Mouse (Mus musculus) midbrain, embryonic 11.5 days (tissue): ENCODE results near the gene Tars. TPM values are rescaled to one million over a fixed set of nuclear protein-coding genes. Genes with fewer than 3 reads are reported as not detected.

Source experiments
- ATAC-seq: fragments of 200-750 bp; cut with Nextera tagmentation; 2 replicates; pipeline ENCODE4 v1.8.0; 2017; ENCODE audit warnings: moderate TSS enrichment, moderate library complexity; ENCODE audit not compliant: low FRiP score
- DNase-seq: peaks from one replicate; pipeline ENCODE4 v3.0.0; 2015; ENCODE audit warnings: low spot score; ENCODE audit errors: missing footprints
- H3K27ac ChIP-seq: fragments of 300-500 bp; sonication (generic); 2 replicates; pipeline ENCODE4 v1.5.1; 2014; ENCODE audit warnings: low read depth, low read length
- H3K27me3 ChIP-seq: fragments of 300-500 bp; sonication (generic); 2 replicates; pipeline ENCODE4 v1.6.1; 2014; ENCODE audit warnings: mild to moderate bottlenecking, low read length, moderate library complexity, mixed read lengths; ENCODE audit not compliant: control insufficient read depth, insufficient read depth
- H3K36me3 ChIP-seq: fragments of 300-500 bp; sonication (generic); 2 replicates; pipeline ENCODE4 v1.6.1; 2014; ENCODE audit warnings: mild to moderate bottlenecking, low read length, moderate library complexity, mixed read lengths; ENCODE audit not compliant: control insufficient read depth, insufficient read depth
- H3K4me1 ChIP-seq: fragments of 300-500 bp; sonication (generic); 2 replicates; pipeline ENCODE4 v1.6.1; 2014; ENCODE audit warnings: low read length; ENCODE audit not compliant: control insufficient read depth, insufficient read depth
- H3K4me2 ChIP-seq: fragments of 300-500 bp; sonication (generic); 2 replicates; pipeline ENCODE4 v1.6.1; 2014; ENCODE audit warnings: mild to moderate bottlenecking, moderate library complexity
- H3K4me3 ChIP-seq: fragments of 300-500 bp; sonication (generic); 2 replicates; pipeline ENCODE4 v1.5.1; 2014; ENCODE audit warnings: low read depth, low read length
- H3K9ac ChIP-seq: fragments of 300-500 bp; sonication (generic); 2 replicates; pipeline ENCODE4 v1.6.1; 2014; ENCODE audit warnings: low read length
- H3K9me3 ChIP-seq: fragments of 300-500 bp; sonication (generic); 2 replicates; pipeline ENCODE4 v1.6.1; 2016; ENCODE audit warnings: low read length; ENCODE audit not compliant: control insufficient read depth
- WGBS: fragments of 180-500 bp; shearing (Covaris S2); extraction: QIAGEN DNeasy Blood & Tissue Kit; methylation state at CpG from one replicate; pipeline ENCODE4 v1.1.7; 2014; 5-methylcytosine and 5-hydroxymethylcytosine counted together
- polyA plus RNA-seq: library from polyadenylated mRNA; unstranded; fragments of >200 nt; fragmentation: Nextera tagmentation; extraction: Ambion mirVana; gene quantifications from 2 replicates; pipeline ENCODE4 v1.2.1, GENCODE M21; 2014

The Tars gene
- polyA plus RNA-seq, 1 experiment from 2014 or later: 105 TPM

DNA sequence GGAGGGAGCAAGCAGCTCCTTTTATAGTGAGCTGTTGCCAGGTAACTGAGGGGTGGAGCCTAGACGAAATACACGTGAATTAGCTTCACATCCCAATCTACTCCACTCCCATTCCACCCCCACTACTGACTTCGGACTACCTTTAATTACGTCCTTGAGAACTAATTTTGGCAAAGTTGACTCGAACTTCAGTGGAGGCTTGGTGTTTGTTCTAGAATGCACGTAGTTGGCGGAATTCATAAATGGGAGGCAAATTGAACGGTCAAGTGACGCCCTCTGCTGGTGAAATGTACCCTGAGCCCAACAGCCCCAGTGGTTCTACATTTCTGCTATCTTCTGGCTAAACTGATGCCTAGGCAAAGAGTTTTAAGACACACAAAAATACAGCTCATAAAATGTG lies 7.3 kb upstream of the Tars start:
- no peak overlapping the region for H3K4me2 ChIP-seq
- peak; percentile 87 for DNase-seq

DNA sequence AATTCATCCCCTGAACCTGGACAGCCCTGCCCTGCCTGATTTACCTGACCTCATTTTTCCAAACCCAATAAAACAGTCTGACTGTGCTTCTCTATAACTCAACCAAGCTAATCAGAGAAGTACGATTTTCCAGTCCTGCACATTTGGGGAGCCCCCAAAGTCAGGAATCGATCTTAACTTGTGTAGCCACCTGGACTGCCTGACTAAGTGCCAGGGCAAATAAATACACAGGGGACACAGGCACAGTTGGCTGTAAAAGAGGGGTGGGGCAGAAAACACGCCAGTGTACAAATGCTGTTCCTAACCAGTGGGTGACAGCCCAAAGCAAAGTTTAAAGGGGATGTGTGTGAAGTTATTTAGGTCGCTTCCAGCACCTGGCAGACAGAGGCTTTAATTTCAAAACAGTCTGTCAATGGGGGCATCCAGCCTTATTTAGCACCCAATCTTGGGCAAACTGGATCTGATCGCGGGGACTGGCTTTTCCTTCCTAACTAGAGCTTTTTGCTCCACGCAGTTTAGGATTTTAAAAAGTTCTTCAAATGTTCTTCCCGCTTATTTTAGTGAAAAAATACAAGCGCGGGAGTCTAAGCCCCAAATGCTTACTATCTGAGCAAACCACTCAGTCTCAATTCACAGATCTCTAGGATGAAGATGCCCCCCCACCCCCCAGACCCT lies 652 bp downstream of the Tars start:
- H3K9ac ChIP-seq: peak overlapping the region; percentile 84
- ATAC-seq: no peak
- H3K4me3 ChIP-seq: peak overlapping the region; percentile 78
- H3K9me3 ChIP-seq: no peaks in the 10 kb centered on the region
- no peaks in the 10 kb centered on the region for H3K27me3 ChIP-seq
- 10% methylated on average over 10 of the region's 10 CpGs for WGBS
- H3K36me3 ChIP-seq: no peaks in the 10 kb centered on the region; the same call in 1 of the 2 replicates
- DNase-seq: peak; percentile 91
- H3K4me2 ChIP-seq: peak overlapping the region; percentile 78
- H3K4me1 ChIP-seq: peaks cover 6% of the 10 kb centered on the region
- H3K27ac ChIP-seq: no peak overlapping the region

More for the DNA sequence above, 7.3 kb upstream of the Tars start:
- H3K27me3 ChIP-seq: no peaks in the 10 kb centered on the region
- H3K27ac ChIP-seq: no peak overlapping the region
- H3K9ac ChIP-seq: no peak overlapping the region
- H3K4me1 ChIP-seq: no peaks in the 10 kb centered on the region
- ATAC-seq: no peak
- no peaks in the 10 kb centered on the region for H3K36me3 ChIP-seq
- WGBS: 25% methylated on average over 9 of the region's 9 CpGs
- H3K9me3 ChIP-seq: no peaks in the 10 kb centered on the region
- no peak overlapping the region for H3K4me3 ChIP-seq

DNA sequence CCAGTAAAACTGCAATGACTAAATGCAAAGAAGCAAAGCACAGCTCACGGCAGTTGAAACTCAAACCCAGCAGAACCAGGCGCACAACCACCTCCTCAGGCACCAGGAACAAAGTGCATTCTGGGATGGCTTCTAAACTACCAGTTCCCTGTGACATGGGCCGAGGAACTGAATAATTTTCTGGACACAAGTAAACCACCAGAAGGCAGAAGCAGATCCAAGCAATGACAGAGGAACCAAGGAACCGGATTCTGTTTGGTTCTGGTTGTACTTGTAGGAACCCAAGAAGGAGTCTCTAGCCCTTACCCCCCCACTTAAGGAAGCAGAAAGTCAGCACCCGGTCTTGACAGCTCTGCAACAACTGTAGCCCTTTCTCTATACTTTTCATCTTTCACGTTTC lies 3.0 kb downstream of the Tars start:
- Histone ChIP-seq H3K4me1 (peaks cover 6% of the 10 kb centered on the region), H3K36me3 (peaks cover 9% of the 10 kb centered on the region)
- no peak for ATAC-seq

DNA sequence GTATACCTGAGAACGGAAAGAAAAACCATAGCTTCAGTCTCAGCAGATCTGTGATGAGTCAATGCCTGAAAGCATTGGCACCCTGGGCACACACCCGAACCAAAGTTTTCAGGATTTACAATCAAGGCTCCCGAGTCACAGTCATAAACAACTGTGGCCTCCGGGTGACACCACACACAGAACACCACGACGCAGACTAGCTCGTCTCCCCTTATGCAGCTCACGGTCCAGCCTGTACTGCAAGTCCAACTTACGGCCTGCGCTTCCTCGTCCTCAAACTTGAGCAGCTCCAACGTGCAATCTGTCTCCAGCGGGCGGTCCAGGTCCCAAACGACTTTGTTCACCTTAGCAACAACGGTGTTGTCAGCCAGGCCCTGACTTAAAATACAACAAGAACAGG lies 6.6 kb downstream of the Tars start:
- Histone ChIP-seq H3K27ac (no peak overlapping the region), H3K4me2 (no peak overlapping the region), H3K9ac (no peak overlapping the region), H3K4me1 (no peaks in the 10 kb centered on the region), H3K36me3 (peaks cover 33% of the 10 kb centered on the region), H3K9me3 (no peaks in the 10 kb centered on the region), H3K4me3 (no peak overlapping the region), H3K27me3 (no peaks in the 10 kb centered on the region)
- ATAC-seq (no peak), DNase-seq (no peak)
- 98% methylated on average over 16 of the region's 16 CpGs for WGBS

More for the DNA sequence above, 3.0 kb downstream of the Tars start:
- H3K27ac ChIP-seq: no peak overlapping the region
- H3K4me3 ChIP-seq: no peak overlapping the region
- H3K9me3 ChIP-seq: no peaks in the 10 kb centered on the region
- H3K9ac ChIP-seq: no peak overlapping the region
- no peak overlapping the region for H3K4me2 ChIP-seq
- WGBS: 92% methylated on average over 6 of the region's 6 CpGs
- no peak for DNase-seq
- no peaks in the 10 kb centered on the region for H3K27me3 ChIP-seq

DNA sequence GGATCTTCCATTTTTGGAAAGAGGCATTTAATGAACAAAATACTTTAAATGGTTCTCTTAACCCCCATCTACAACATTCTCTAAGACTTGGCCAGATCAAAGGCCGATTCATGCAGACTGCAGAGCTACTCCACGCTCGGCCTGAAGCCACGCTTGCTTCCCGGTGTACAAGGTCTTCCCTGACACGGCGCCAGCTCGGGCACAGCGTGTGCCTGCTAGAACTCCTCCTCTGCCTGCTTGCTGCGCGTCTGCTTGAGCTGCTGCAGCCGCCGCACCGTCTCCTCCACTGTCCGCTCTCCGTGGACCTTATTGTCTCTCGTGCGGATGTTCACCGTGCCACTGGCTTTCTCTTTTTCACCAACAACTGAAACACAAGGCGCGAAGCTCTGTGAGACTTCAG lies 15.7 kb downstream of the Tars start:
- DNase-seq: no peak
- no peaks in the 10 kb centered on the region for H3K9me3 ChIP-seq
- no peak for ATAC-seq
- H3K27me3 ChIP-seq: no peaks in the 10 kb centered on the region
- H3K4me3 ChIP-seq: no peak overlapping the region
- no peaks in the 10 kb centered on the region for H3K4me1 ChIP-seq
- no peak overlapping the region for H3K9ac ChIP-seq
- 97% methylated on average over 21 of the region's 21 CpGs for WGBS
- no peak overlapping the region for H3K27ac ChIP-seq
- peaks cover 23% of the 10 kb centered on the region for H3K36me3 ChIP-seq
- H3K4me2 ChIP-seq: no peak overlapping the region

DNA sequence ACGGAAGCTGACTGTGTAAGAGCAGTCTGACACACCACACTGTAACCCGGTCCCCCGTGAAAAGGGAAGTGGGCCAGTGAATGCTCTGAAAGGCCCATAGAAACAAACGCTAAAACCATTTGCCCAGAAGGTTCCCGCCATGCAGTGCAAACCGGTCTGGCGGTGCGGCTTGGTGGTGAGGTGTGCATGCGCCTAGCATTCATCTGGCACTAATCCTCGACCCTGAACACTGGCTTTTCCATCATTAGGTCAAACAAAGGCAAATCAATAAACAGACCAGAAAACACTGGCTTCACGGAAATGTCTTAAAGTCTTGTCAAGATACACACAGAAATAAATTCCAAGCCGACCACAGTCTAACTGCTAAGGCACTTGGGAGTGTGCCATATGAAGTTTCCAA lies 16.9 kb downstream of the Tars start:
- Histone ChIP-seq H3K9me3 (no peaks in the 10 kb centered on the region), H3K27ac (no peak overlapping the region), H3K27me3 (no peaks in the 10 kb centered on the region), H3K4me1 (no peaks in the 10 kb centered on the region), H3K4me3 (no peak overlapping the region), H3K36me3 (peaks cover 18% of the 10 kb centered on the region), H3K4me2 (no peak overlapping the region), H3K9ac (no peak overlapping the region)
- no peak for ATAC-seq
- 89% methylated on average over 12 of the region's 12 CpGs for WGBS
- no peak for DNase-seq

DNA sequence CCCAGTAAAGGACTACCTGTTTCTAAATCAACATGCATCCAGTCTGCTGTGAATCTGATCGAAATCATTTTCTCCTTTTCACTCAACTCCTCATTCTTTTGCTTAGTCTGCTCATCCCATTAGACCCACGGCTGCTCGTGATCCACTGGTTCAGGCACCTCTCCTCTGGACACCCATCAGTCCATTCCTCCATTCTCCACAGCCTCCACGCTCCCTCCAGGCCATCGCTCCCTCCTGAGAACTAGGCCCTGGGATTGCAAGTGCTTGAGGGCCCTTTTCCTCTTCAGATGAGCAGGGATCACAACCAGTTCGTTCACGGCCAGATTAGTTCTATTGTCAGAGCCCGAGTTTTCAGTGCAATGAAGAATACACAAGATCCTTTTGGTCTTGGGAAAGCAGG lies 18.8 kb downstream of the Tars start:
- ATAC-seq: no peak
- no peaks in the 10 kb centered on the region for H3K9me3 ChIP-seq

DNA sequence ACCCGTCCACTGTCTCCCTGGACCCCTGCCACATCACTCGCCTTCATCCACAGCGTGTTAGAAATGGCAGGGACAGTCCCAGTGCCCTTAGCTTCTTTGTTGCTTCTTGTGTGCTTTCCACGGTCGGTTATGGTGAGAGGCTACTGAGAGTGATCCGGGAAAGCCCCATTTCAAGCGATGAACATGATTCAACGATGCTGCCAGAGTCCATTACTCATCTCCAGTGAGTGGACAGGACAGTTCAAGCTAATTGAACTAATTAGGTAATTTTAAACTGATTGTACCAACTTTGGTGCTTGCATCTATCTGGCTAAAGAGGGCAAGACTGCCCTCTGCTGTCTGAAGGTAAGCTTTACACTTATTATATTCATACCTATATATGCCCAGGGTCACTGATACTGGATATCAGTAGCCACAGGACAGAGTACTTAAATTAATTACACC lies 19.4 kb downstream of the Tars start:
- H3K9ac ChIP-seq: no peak overlapping the region
- 54% methylated on average over 8 of the region's 8 CpGs for WGBS
- ATAC-seq: peak; percentile 63; the same call in 1 of the 2 replicates
- H3K27me3 ChIP-seq: no peaks in the 10 kb centered on the region
- no peaks in the 10 kb centered on the region for H3K4me1 ChIP-seq
- no peak overlapping the region for H3K27ac ChIP-seq
- H3K9me3 ChIP-seq: no peaks in the 10 kb centered on the region
- H3K4me3 ChIP-seq: no peak overlapping the region
- no peak overlapping the region for H3K4me2 ChIP-seq
- H3K36me3 ChIP-seq: peaks cover 6% of the 10 kb centered on the region
- peak; percentile 87 for DNase-seq

More for the DNA sequence above, 18.8 kb downstream of the Tars start:
- H3K27ac ChIP-seq: no peak overlapping the region
- H3K4me1 ChIP-seq: no peaks in the 10 kb centered on the region
- H3K9ac ChIP-seq: no peak overlapping the region
- no peaks in the 10 kb centered on the region for H3K27me3 ChIP-seq
- no peak overlapping the region for H3K4me2 ChIP-seq
- no peak for DNase-seq
- peaks cover 8% of the 10 kb centered on the region for H3K36me3 ChIP-seq
- 77% methylated on average over 8 of the region's 8 CpGs for WGBS
- no peak overlapping the region for H3K4me3 ChIP-seq

DNA sequence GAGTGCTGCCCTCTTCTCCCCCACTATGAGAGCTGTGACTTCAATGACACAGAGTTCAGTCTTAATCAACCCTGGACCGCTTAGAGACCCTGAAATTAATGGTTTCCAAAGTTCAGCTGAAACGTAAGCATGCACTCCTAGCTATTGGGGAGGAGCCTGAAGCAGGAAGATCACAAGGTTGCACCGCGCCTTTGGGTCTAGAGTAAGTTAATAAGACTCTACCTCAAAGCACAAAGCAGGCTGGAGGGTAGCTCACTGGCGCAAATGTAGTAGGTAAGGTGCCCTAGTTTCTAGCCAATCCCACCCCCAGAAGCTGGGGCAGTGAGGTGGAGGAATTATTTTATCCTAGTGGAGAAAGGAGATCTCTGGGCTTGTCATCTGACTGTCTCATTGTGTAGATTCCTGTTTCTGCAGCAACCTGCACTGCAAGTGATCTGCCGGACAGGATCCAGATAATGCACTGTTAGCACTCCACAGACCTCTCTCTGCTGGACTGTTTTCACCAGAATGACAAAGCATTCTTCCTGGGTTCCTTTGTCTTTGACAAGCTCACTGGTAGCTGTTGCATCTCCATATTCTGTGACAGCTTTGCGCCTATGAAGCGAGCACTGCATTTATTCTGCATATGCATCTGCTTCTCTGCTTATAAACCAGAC lies 19.9 kb downstream of the Tars start:
- Histone ChIP-seq H3K4me2 (no peak overlapping the region), H3K4me1 (no peaks in the 10 kb centered on the region), H3K9me3 (no peaks in the 10 kb centered on the region), H3K4me3 (no peak overlapping the region), H3K27ac (no peak overlapping the region), H3K36me3 (peaks cover 2% of the 10 kb centered on the region; the same call in 1 of the 2 replicates), H3K9ac (no peak overlapping the region), H3K27me3 (no peaks in the 10 kb centered on the region)
- DNase-seq (no peak), ATAC-seq (no peak)
- 88% methylated on average over 8 of the region's 8 CpGs for WGBS
